Mouse (Mus musculus): ENCODE data around the gene Cldn2.
A peak's percentile ranks its signal among the peaks of the same experiment; 100 is the strongest.

Gene Cldn2

DNA sequence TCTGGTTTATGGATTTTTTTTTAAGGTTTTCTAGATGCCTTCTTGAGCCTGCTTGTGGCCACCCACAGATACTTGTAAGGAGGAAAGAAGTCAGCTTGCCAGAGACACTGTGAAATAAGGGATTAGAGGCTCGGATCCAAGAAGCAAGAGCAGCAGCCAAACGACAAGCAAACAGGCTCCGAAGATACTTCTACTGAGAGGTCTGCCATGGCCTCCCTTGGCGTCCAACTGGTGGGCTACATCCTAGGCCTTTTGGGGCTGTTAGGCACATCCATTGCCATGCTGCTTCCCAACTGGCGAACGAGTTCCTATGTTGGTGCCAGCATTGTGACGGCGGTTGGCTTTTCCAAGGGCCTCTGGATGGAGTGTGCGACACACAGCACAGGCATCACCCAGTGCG is 7.9 kb downstream of the Cldn2 start:
- no peak for DNase-seq

DNA sequence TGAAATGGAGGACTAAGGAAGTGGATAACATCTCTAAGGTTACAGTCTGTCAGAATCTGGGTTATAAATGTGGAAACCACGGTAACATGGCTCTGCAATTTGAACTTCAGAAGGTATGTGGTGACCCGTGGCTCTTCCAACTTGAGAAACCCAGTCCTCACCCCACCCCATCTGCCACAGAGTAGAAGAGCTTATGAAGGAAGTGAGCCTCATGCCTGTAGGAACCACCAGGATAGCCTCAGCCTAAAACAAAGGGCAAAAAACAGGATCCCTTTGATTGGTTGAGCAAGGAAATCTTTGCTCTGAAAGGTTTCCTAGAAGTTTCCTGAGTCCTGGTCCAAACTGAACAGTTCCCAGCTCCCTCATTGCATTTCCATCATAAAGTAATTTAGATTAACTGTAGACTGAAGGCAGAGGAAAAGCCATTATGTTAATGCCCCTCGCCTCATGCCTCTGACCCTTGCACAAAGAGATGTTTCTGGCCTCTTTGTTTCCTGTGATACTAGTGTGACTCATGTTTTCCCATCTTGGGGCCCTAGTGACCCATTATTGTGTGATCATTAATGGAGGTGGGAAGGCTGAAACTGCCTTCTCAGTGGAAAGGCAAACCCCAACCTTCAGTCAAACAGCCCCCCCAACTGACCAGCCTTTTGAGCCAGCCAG is 12.1 kb downstream of the Cldn2 start:
- no peak for DNase-seq

DNA sequence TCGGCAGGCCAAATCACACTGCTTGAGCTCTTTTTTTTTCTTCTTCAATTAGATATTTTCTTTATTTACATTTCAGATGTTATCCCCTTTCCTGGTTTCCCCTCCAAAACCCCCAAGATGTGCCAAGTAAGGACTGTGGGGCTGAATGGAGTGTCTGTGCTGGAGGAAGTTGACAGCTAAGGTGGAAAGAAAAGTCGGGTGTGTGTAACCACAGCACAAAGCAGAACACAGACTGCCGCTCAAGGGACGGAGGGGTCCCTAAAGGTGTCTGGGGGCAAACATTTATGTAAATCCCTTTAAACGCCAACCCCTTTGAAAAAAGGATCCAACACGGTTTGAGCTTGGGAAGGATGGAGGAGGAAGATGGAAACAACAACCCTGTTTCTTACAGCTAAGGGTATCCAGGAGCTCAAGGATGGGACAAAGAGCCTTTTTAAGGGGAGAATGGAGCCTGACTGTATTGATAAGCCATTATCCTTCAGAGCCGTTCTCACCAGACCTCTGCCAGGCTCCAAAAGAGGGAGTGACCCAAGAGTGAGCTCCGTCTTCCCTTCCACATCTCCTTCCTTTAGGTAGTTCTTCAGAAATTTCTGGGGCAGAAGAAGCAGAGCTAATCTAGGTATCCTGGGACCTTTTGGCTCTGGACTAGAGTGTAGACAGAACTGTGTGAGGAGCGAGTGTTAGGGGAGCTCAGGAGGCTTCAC is 12.8 kb downstream of the Cldn2 start:
- no peak for DNase-seq

DNA sequence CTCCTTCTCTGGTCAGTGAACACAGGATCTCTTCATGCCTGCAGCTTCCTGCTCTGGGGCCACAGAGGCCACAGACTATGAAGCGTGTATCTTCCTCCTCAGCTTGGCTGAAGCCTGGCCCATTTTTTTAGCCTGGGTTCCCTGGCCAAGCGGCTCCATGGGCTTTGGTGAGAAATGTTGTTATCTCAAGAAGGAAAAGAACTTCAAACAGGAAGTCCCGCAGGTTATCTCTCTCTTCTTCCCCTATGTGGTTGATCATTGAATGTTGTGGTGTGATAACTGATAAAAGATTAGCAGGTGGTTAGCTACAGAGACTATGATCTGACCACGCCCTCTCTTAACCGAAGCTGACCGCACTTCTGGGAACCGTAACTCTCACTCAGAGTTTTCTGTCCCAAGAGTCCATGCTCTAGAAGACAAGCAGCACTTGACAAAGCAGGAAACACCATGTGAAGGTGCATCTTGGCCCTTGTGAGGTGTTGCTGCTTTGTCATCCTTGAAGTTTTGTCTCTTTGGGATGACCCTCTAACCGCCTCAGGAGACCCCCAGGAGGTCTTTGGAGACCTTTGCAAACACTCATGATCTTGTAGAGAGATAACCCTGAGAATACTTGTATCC is 13.5 kb downstream of the Cldn2 start:
- no peak for DNase-seq

DNA sequence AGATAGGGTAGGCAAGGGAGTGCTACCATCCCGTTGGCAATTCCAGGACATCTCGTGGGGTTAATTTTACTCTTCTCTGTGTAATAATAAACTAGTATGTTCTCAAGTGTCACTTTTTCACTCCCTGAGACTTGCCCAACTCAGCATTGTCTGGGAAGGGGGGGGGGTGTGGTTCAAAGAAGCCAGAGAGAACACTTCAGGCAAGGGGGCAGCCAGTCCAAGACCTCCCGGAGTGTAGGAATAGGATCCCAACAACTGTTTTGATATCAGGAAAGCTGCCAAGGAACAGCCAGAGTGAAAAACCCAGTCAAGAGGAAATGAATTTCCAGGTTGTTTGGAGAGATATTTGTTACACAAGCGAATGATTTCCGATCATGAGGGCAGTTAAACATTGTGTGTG is 14.6 kb downstream of the Cldn2 start:
- DNase-seq = peak; percentile 63

DNA sequence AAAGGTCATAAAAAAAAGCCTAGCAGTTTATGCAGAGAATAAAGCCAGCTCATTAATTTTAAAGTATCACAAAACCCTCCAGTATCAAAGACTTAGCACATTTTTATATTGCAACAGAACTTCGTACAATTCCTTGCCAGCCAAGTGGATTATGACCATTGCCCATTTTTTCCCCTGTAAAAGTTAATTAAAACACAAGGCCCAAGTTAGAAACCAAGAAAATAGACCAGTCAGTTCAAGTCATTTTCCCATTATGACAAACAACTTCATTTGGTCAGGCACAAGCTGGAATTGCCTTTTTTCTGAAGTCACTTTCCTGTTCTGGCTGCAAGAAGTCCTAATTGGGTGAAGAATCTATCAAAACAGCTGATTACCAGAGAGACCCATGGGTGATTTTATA is 24.8 kb downstream of the Cldn2 start:
- DNase-seq = no peak

DNA sequence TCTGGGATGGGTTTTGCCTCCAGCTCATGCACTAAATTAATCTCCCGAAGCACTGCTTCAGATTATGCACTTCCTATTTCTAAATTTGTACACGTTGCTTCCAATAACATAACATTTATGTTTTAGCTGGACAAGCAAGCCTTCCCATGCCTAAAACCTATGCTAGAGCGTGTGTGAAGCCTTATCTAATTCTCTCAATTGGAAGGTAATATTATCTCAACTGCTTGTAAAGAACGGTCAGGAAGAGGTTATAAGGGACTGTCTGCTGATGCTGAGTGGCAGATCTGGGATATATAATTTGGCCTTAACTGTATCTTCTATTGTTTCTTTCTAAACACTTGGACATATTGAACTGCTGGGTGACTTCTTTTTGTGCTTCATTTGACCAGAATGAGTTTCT is 26.3 kb downstream of the Cldn2 start:
- no peak for DNase-seq

DNA sequence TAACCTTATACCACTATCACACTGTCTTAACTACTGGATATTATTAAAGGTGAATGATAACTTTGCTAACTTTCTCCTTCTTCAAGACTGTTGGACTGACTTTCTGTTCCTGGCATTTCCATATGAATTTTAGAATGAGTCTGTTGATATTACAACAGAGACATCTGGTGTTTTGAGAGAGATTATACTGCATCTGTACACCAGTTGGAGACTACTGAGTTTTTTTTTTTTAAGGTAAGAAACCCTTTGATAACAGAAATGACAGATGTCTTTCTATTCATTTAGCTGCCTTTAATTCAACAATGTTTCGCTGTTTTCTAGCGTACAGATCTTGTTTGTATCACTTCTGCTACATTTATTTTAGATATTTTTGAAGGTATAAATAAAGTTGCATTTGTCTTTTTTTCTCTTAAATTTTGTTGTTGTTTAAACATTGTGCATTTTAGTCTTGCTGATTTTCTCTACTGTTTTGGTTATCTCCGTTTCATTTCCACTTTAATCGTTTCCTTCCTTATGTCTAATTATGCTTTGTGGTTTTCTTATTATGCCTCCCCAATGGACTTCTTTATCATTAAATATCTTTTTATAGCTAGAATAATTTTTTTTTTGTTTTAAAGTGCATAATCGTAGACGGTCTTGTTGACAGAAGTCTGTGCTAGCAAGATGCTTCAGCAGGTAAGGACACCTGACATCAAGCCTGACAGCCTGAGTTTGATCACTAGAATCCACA is 27.9 kb downstream of the Cldn2 start:
- no peak for DNase-seq

DNA sequence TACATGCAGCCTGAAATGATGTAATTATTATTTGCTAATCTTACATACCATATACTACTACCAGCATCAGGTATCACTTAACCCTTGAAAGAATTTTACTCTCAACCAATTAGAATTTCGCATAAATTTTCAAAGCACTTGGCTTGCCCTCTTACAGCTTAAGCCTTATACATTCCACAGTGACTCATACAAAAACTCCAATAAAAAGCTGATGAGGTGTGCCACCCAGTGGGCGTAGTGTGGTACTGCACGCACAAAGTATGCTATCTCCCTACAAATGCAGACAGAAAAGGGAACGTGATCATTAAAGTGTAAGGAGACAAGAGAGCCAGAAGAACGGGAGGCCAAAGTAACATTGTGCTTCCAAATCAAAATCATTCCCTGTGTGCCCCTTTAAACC is 31.8 kb downstream of the Cldn2 start:
- DNase-seq = peak; percentile 57

DNA sequence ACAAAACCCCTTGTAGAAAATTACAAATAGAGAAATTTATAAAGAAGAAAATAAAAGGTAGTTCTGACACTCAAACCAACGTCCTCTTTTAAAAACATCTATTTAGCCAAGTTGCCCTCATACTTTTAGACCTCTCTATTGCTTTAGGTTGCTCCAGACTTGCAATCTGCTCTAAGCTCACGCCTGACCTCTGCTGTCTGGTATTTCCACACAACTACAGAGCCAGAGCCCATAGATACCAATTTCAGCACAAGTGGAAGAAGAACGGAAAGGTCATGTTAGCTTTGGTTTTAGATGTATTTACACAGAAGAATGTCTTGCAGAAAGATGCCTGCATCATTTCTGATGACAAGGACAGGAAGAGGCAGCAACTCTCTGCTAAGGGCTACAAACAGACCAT is 38.4 kb downstream of the Cldn2 start:
- DNase-seq = peak; percentile 2

DNA sequence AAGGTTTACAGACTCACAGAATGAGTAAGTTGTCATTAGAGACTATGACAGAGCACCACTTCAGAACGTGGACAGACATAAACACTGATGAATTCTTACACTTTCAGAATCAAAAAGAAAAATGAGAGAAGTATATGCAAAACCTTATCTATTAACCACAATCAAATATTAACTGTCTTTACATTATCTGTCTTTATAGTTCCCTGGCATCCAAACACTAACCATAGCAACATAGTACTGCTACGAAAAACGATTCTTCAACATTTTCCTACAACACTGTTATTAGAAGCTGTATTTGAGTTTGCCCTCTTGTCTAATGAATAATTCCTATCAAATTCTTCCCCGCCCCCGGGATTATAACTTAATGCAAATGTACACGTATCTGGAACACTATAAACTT is 40.5 kb downstream of the Cldn2 start:
- no peak for DNase-seq

DNA sequence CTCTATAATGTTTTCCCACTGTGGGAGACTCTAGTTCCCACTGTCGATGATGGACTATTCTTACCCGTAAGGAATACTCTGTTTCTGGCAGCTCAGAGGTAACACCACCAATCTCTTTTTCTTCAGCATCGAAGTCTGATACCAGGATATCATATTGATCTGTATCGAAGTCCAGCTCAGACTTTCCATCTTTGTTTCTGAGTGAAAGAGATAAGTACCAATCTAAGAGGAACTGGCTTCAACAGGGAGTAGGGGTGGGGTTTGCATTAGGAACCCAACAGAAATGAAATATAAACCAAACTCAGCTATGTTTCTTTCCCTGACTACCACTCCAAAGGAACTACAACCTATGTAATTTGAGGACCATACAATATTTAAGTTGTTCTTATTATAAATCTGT is 54.2 kb downstream of the Cldn2 start:
- DNase-seq = no peak

DNA sequence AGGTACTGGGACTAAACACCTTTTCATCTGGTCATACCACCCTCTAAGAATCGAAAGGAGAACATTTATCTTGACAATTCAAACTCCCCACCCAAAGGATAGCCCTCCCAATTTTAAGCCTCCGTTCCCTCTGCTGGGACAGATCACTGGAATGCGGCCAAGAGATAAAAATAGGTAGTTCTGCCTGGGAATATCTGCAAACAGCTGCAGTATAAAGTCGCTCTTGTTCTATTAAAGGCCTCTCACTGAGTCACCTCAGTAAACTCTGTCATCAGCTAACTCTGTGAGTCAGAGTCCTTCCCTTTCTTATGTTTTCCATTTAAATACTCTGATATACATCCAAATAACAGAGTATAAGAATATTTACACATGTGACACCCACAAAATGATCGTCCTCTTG is 58.8 kb downstream of the Cldn2 start:
- DNase-seq = no peak
